Mouse (Mus musculus) liver, postnatal 0 days (tissue): ENCODE results near the gene Pgpep1. TPM values are rescaled to one million over a fixed set of nuclear protein-coding genes. Genes with fewer than 3 reads are reported as not detected.

Experiments used
- ATAC-seq: fragments of 200-750 bp; cut with Nextera tagmentation; 2 replicates; pipeline ENCODE4 v1.8.0; 2017; ENCODE audit warnings: mild to moderate bottlenecking, moderate library complexity
- DNase-seq: peaks from one replicate; pipeline ENCODE4 v3.0.0-alpha.2; 2016
- H3K27ac ChIP-seq: fragments of 300-500 bp; sonication (generic); 2 replicates; pipeline ENCODE4 v1.5.1; 2014; ENCODE audit warnings: antibody characterized with exemption, moderate library complexity, mild to moderate bottlenecking, low read depth
- H3K27me3 ChIP-seq: fragments of 300-500 bp; sonication (generic); 2 replicates; pipeline ENCODE4 v1.6.1; 2014; ENCODE audit warnings: low read length, control low read depth, mixed read lengths; ENCODE audit not compliant: insufficient read depth
- H3K36me3 ChIP-seq: fragments of 300-500 bp; sonication (generic); replicated peaks from 2 replicates; pipeline ENCODE4 v1.6.1; 2014; ENCODE audit warnings: mild to moderate bottlenecking, control low read depth, low read length, moderate library complexity, mixed read lengths; ENCODE audit not compliant: insufficient read depth
- H3K4me1 ChIP-seq: fragments of 300-500 bp; sonication (generic); 2 replicates; pipeline ENCODE4 v1.6.1; 2014; ENCODE audit warnings: antibody characterized with exemption, mild to moderate bottlenecking, control low read depth; ENCODE audit not compliant: insufficient read depth
- H3K4me2 ChIP-seq: fragments of 300-500 bp; sonication (generic); 2 replicates; pipeline ENCODE4 v1.6.1; 2014; ENCODE audit warnings: low read depth, mild to moderate bottlenecking, low read length, moderate library complexity, mixed read lengths
- H3K4me3 ChIP-seq: fragments of 300-500 bp; sonication (generic); 2 replicates; pipeline ENCODE4 v1.5.1; 2014; ENCODE audit warnings: low read depth, low read length
- H3K9ac ChIP-seq: fragments of 300-500 bp; sonication (generic); replicated peaks from 2 replicates; pipeline ENCODE4 v1.6.1; 2014; ENCODE audit warnings: mild to moderate bottlenecking, moderate library complexity
- H3K9me3 ChIP-seq: fragments of 300-500 bp; sonication (generic); 2 replicates; pipeline ENCODE4 v1.6.1; 2016; ENCODE audit warnings: mild to moderate bottlenecking, control low read depth, low read length, mixed read lengths
- CTCF ChIP-seq: sonication (generic); IDR thresholded peaks from 2 replicates; pipeline ENCODE4 v1.5.1; 2016; ENCODE audit warnings: antibody characterized with exemption, low read depth
- EP300 ChIP-seq: IDR thresholded peaks from 2 replicates; pipeline ENCODE4 v1.6.1; 2016; ENCODE audit warnings: antibody characterized with exemption, low read depth, mild to moderate bottlenecking
- WGBS: fragments of 180-500 bp; shearing (Covaris S2); extraction: QIAGEN DNeasy Blood & Tissue Kit; methylation state at CpG from one replicate; pipeline ENCODE4 v1.1.7; 2014; ENCODE audit not compliant: insufficient replicate concordance; 5-methylcytosine and 5-hydroxymethylcytosine counted together
- polyA plus RNA-seq: library from polyadenylated mRNA; unstranded; fragments of >200 nt; fragmentation: Nextera tagmentation; extraction: Ambion mirVana; gene quantifications from 2 replicates; pipeline ENCODE4 v1.2.1, GENCODE M21; 2015

The Pgpep1 gene
- polyA plus RNA-seq, 1 experiment from 2014 or later = 31.0 TPM

GRCm38 (mm10) chr8:70701048-70701981, 41.1 kb upstream of the Pgpep1 start:
- H3K4me2 ChIP-seq = peak overlapping the region; percentile 90
- peak overlapping the region; percentile 99 for H3K27ac ChIP-seq
- H3K4me3 ChIP-seq = peak overlapping the region; percentile 91
- no peaks in the 10 kb centered on the region for H3K36me3 ChIP-seq
- no peak for DNase-seq
- 51% methylated on average over 10 of the region's 10 CpGs for WGBS
- no peaks in the 10 kb centered on the region for H3K27me3 ChIP-seq
- peak overlapping the region; percentile 99 for H3K9ac ChIP-seq
- no peaks in the 10 kb centered on the region for H3K9me3 ChIP-seq
- H3K4me1 ChIP-seq = peaks cover 29% of the 10 kb centered on the region
- ATAC-seq = no peak
- TF ChIP-seq CTCF (no peak), EP300 (no peak)

GRCm38 (mm10) chr8:70700555-70700922, 40.4 kb upstream of the Pgpep1 start:
- Histone ChIP-seq H3K4me2 (peak overlapping the region; percentile 90), H3K9ac (peak overlapping the region; percentile 99)

GRCm38 (mm10) chr8:70699834-70700554, 39.8 kb upstream of the Pgpep1 start:
- H3K4me3 ChIP-seq = peak overlapping the region; percentile 91
- no peak for ATAC-seq
- H3K4me2 ChIP-seq = peak overlapping the region; percentile 90
- H3K9me3 ChIP-seq = no peaks in the 10 kb centered on the region
- TF ChIP-seq CTCF (0 out of 2 replicates have a peak, but pooled peaks have one; percentile 1), EP300 (0 out of 2 replicates have a peak, but pooled peaks have one; percentile 1)
- H3K27ac ChIP-seq = peak overlapping the region; percentile 99
- no peaks in the 10 kb centered on the region for H3K36me3 ChIP-seq
- WGBS = under 1% methylated on average over 59 of the region's 59 CpGs
- H3K4me1 ChIP-seq = peaks cover 42% of the 10 kb centered on the region
- peak; percentile 82 for DNase-seq
- H3K27me3 ChIP-seq = no peaks in the 10 kb centered on the region
- H3K9ac ChIP-seq = peak overlapping the region; percentile 99

More at GRCm38 (mm10) chr8:70700555-70700922, 40.4 kb upstream of the Pgpep1 start:
- Histone ChIP-seq H3K36me3 (no peaks in the 10 kb centered on the region), H3K9me3 (no peaks in the 10 kb centered on the region), H3K4me1 (peaks cover 37% of the 10 kb centered on the region), H3K27ac (peak overlapping the region; percentile 99), H3K4me3 (peak overlapping the region; percentile 91), H3K27me3 (no peaks in the 10 kb centered on the region)
- 1% methylated on average over 20 of the region's 20 CpGs for WGBS
- ATAC-seq = peak; percentile 10; the same call in 1 of the 2 replicates
- DNase-seq = peak; percentile 93
- TF ChIP-seq CTCF (peak; percentile 95), EP300 (peak; percentile 46; the same call in 1 of the 2 replicates)

GRCm38 (mm10) chr8:70699116-70699833, 39.1 kb upstream of the Pgpep1 start:
- Histone ChIP-seq H3K4me2 (peak overlapping the region; percentile 90), H3K4me3 (peak overlapping the region; percentile 91), H3K9ac (peak overlapping the region; percentile 99), H3K27me3 (no peaks in the 10 kb centered on the region), H3K36me3 (no peaks in the 10 kb centered on the region), H3K9me3 (no peaks in the 10 kb centered on the region), H3K27ac (peak overlapping the region; percentile 99), H3K4me1 (peaks cover 46% of the 10 kb centered on the region)
- WGBS = 2% methylated on average over 61 of the region's 89 CpGs
- peak; percentile 71 for DNase-seq
- no peak; the same call in none of the 2 replicates for ATAC-seq
- TF ChIP-seq EP300 = no peak
- TF ChIP-seq CTCF = peak; percentile 24; the same call in 1 of the 2 replicates

GRCm38 (mm10) chr8:70698310-70699109, 38.3 kb upstream of the Pgpep1 start, which contains the start of gene Jund:
Jund (plus strand) TSS chr8:70698949.
- Histone ChIP-seq H3K4me3 (peak within 1 kb of the TSS; percentile 91), H3K9me3 (no peaks in the 10 kb centered on the region), H3K4me1 (peaks cover 50% of the 10 kb centered on the region), H3K27me3 (no peaks in the 10 kb centered on the region), H3K4me2 (peak within 1 kb of the TSS; percentile 90), H3K27ac (peak within 1 kb of the TSS; percentile 99), H3K36me3 (no peaks in the 10 kb centered on the region), H3K9ac (peak within 1 kb of the TSS; percentile 99)
- TF ChIP-seq CTCF = peak; percentile 46
- TF ChIP-seq EP300 = peak; percentile 55; the same call in 1 of the 2 replicates
- WGBS = under 1% methylated on average over 59 of the region's 69 CpGs
- DNase-seq (peak; percentile 100), ATAC-seq (peak; percentile 87)
